Mouse (Mus musculus) skeletal muscle tissue, adult 2 months (tissue): Measurements from ENCODE around the gene Arfip1.

Experiments
- DNase-seq: peaks from one replicate; pipeline ENCODE4 v3.0.0-alpha.2; 2012; ENCODE audit warnings: low read depth, low spot score

Arfip1 gene

GRCm38 (mm10) chr3:84455733-84456417, 126.5 kb downstream of the Arfip1 start:
- DNase-seq, result no peak

DNA sequence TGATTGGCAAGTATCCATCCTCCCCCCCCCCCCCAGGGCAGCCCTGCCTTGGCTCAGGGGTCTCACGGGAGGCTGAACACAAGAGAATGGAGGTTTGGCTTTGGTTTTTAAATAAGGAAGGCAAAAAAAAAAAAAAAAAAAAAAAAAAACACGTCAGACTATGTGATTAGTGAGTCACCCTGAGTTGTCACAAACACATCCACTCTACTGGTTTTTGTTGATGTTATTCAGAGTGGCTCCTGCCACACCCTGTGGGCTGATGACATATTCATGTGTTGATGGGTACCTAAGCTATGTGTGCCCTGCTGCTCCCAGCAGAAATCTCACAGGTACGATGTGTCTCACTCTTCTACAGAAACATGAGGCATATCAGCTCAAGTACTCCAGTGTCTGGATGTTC, 131.8 kb downstream of the Arfip1 start:
- no peak for DNase-seq

- DNase-seq, result no peak
Observed at GRCm38 (mm10) chr3:84449015-84449414, 133.4 kb downstream of the Arfip1 start.

DNA sequence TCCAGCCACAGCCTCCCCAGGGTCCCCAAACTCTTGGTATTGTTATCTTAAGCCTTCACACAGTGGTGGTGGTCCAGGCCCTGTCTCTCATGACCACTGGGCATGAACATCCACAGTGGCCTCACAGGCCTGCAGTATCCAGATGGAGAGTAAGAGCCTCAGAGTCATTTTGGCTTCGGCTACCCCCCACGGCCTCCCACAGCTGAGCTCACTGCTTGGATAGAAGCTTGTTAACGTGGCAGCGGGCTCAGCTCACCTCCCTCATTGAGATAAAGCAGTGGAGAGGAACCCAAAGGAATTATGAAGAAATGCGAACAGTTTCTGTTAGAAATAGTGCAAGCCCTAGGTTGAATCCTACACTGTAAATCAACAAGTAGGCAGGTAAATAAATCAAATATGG, 134.6 kb downstream of the Arfip1 start:
- DNase-seq, result peak; percentile 24
